Mouse (Mus musculus) thymus, adult 2 months (tissue): ENCODE data around the gene Gm6793. TPM values are rescaled to one million over a fixed set of nuclear protein-coding genes. Genes with fewer than 3 reads are reported as not detected.

Source experiments
- DNase-seq: peaks from one replicate; pipeline ENCODE4 v3.0.0; 2021
- H3K27ac ChIP-seq: fragments of 200-500 bp; 2 replicates; pipeline ENCODE4 v1.5.1; 2012; ENCODE audit warnings: low read length, control low read depth; ENCODE audit not compliant: control insufficient read depth, insufficient read depth
- H3K27me3 ChIP-seq: fragments of 200-500 bp; 2 replicates; pipeline ENCODE4 v1.6.1; 2012; ENCODE audit warnings: mild to moderate bottlenecking, low read length, moderate library complexity, mixed read lengths; ENCODE audit not compliant: control insufficient read depth, insufficient read depth
- H3K36me3 ChIP-seq: fragments of 200-500 bp; 2 replicates; pipeline ENCODE4 v1.6.1; 2012; ENCODE audit warnings: mild to moderate bottlenecking, low read length, moderate library complexity; ENCODE audit not compliant: control insufficient read depth, insufficient read depth
- H3K4me1 ChIP-seq: fragments of 200-500 bp; replicated peaks from 2 replicates; pipeline ENCODE4 v1.6.1; 2012; ENCODE audit warnings: low read length; ENCODE audit not compliant: control insufficient read depth, insufficient read depth
- H3K4me3 ChIP-seq: fragments of 200-500 bp; 2 replicates; pipeline ENCODE4 v1.5.1; 2012; ENCODE audit warnings: mild to moderate bottlenecking, low read length, control low read depth, moderate library complexity; ENCODE audit not compliant: control insufficient read depth, insufficient read depth
- CTCF ChIP-seq: fragments of 200-500 bp; IDR thresholded peaks from 2 replicates; pipeline ENCODE4 v1.5.1; 2012; ENCODE audit warnings: mild to moderate bottlenecking, control low read depth, low read length, moderate library complexity, borderline replicate concordance; ENCODE audit not compliant: control insufficient read depth, poor library complexity, insufficient read depth; ENCODE audit errors: extremely low read depth
- POLR2A ChIP-seq: fragments of 200-500 bp; IDR thresholded peaks from 2 replicates; pipeline ENCODE4 v1.6.1; 2012; ENCODE audit warnings: mild to moderate bottlenecking, low read length, control low read depth, moderate library complexity; ENCODE audit not compliant: control insufficient read depth, poor library complexity, insufficient read depth; ENCODE audit errors: extremely low read depth
- WGBS: fragments of 180-500 bp; shearing (Covaris S2); methylation state at CpG from one replicate; pipeline ENCODE4 v1.1.7; 2018; 5-methylcytosine and 5-hydroxymethylcytosine counted together
- polyA plus RNA-seq: library from polyadenylated mRNA; depleted of rRNA; stranded (reverse); fragments of >200 nt; gene quantifications from 2 replicates; pipeline ENCODE4 v1.2.3, GENCODE M21; 2012

Gm6793 gene
- polyA plus RNA-seq, 1 experiment: not detected

DNA sequence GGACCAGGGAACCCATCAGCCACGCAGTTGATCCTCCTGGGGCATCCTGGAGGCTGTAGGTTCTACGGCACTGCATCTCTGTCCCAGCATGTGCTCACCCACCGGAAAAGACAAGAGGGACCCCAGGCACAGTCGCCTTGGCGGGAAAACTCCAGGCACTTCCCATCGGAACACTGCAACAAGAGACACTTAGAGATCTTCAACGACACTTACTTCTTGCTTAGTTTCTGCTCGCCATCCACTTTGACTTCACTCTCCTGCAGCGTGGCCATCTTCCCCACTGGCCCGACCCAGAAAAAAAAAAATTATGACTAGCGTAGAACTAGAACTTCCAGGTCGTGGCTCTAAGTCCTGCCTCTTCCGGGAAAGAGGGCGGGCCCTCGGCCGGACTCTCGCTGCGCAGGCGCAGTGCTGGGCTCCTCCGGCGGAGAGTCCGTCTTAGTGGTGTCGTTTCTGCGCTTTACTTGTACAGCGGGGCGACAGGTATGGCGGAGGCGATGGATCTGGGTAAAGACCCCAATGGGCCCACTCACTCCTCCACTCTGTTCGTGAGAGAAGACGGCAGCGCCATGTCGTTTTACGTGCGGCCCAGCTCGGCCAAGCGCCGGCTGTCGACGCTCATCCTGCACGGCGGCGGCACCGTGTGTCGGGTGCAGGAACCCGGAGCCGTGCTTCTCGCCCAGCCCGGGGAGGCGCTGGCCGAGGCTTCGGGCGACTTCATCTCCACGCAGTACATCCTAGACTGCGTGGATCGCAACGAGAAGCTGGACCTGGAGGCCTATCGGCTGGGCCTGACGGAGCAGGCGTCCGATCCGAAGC is 3.6 kb downstream of the Gm6793 start, which contains the start of the genes Kars and Terf2ip:
Gene Kars, minus strand, starts transcription at position 327 of the 819 bp plus-strand sequence.
Gene Terf2ip, plus strand, starts transcription at position 402 of the 819 bp plus-strand sequence.
- Histone ChIP-seq H3K36me3 (no peaks in the 10 kb centered on the region), H3K4me1 (peaks cover 2% of the 10 kb centered on the region; the same call in 1 of the 2 replicates), H3K27ac (0 out of 2 replicates have a peak within 1 kb of the TSS, but pooled peaks have one; percentile 19), H3K27me3 (no peaks in the 10 kb centered on the region), H3K4me3 (peak within 1 kb of the TSS; percentile 97)
- TF ChIP-seq CTCF: peak; percentile 51; the same call in 1 of the 2 replicates
- TF ChIP-seq POLR2A: peak; percentile 84
- DNase-seq: peak; percentile 90
- WGBS: under 1% methylated on average over 61 of the region's 61 CpGs

DNA sequence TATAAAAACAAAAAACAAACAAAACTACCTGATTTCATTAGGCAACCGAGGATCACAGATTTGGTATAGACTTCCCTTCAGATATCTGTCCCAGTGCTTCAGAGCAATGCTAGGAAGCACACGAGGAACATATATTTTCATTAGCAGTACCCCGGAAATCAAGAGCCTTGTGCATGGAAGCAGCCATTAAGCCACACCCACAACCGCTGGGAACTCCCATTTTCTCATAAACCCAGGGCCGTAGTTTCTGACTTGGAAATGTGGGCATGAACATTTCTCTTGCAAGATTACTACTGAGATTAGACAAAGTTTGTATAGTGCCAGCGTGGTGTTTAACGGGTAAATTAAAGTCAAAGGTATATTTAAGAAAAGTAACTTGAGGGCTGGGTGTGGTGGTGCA is 5.3 kb downstream of the Gm6793 start:
- 97% methylated on average over 7 of the region's 7 CpGs for WGBS
- peaks cover 2% of the 10 kb centered on the region; the same call in 1 of the 2 replicates for H3K4me1 ChIP-seq
- H3K27me3 ChIP-seq: no peaks in the 10 kb centered on the region
- H3K36me3 ChIP-seq: peaks cover 5% of the 10 kb centered on the region
- no peak overlapping the region for H3K4me3 ChIP-seq
- no peak for DNase-seq
- no peak for TF ChIP-seq POLR2A
- TF ChIP-seq CTCF: no peak
- H3K27ac ChIP-seq: no peak overlapping the region

DNA sequence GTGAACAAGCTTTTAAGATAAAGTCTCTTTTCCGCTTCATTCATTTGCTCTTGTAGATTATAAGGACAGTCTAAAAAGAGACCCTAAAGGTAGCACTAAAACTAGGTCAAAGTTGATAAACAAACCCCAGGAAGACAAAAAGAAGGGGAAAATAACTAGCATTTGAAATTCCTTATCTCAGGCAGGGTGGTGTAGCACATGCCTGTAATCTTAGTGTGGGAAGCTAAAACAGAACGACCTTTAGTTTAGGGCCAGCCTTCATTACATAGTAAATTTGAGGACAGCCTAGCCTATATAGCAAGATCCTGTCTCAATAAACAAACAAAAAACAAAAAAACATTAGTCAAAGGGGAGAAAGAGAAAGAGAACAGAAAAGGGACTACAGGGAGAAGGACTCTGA is 7.2 kb downstream of the Gm6793 start:
- no peak overlapping the region for H3K4me3 ChIP-seq
- peaks cover 2% of the 10 kb centered on the region; the same call in 1 of the 2 replicates for H3K4me1 ChIP-seq
- no peak for DNase-seq
- no peaks in the 10 kb centered on the region for H3K27me3 ChIP-seq
- WGBS: over 99% methylated on average over 2 of the region's 2 CpGs
- TF ChIP-seq CTCF (no peak), POLR2A (no peak)
- H3K27ac ChIP-seq: no peak overlapping the region
- peaks cover 21% of the 10 kb centered on the region for H3K36me3 ChIP-seq

DNA sequence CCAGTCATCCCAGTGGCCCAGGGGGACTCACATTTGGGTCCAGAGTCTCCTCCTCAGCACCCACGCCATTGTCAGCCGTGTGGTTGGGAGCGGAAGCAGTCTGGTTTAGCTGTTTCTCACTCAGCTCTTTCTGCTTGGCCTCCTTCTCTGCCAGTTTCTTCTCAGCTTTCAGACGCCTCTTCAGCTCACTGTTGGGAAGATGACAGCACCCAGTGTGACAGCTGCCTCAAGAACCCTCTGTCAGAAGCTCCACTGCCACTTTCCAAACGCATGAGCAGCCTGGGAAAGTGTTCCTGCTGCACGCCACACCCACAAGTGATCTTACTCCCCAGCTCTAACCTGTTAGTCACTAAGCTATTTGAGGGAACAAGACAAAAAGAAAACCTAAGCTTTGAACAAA is 9.2 kb downstream of the Gm6793 start:
- H3K36me3 ChIP-seq: peaks cover 41% of the 10 kb centered on the region
- TF ChIP-seq CTCF (no peak), POLR2A (no peak)
- DNase-seq: no peak
- H3K27me3 ChIP-seq: no peaks in the 10 kb centered on the region
- WGBS: 94% methylated on average over 6 of the region's 6 CpGs
- no peaks in the 10 kb centered on the region for H3K4me1 ChIP-seq
- H3K4me3 ChIP-seq: no peak overlapping the region
- no peak overlapping the region for H3K27ac ChIP-seq

DNA sequence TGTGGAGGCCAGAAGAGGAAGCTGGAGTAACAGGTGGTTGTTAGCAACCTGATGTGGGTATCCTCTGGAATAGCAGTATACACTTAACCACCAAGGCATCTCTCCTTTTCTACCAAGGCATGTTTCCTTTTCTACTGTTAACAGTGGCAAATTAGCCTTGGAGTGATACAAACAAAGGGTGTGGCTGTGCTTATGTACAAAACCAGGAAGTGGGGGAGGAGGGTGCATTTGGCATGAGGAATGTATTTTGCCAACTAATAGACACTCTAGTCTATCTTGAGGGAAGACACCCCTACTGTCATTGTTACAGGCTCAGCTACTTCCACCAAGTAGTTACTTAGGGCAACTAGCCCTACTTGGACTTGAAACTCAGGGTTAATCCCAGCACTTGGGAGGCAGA is 10.1 kb downstream of the Gm6793 start:
- TF ChIP-seq CTCF: no peak
- no peak for TF ChIP-seq POLR2A
- Histone ChIP-seq H3K4me3 (no peak overlapping the region), H3K27me3 (no peaks in the 10 kb centered on the region), H3K4me1 (no peaks in the 10 kb centered on the region), H3K27ac (no peak overlapping the region), H3K36me3 (peaks cover 49% of the 10 kb centered on the region)
- DNase-seq: no peak

DNA sequence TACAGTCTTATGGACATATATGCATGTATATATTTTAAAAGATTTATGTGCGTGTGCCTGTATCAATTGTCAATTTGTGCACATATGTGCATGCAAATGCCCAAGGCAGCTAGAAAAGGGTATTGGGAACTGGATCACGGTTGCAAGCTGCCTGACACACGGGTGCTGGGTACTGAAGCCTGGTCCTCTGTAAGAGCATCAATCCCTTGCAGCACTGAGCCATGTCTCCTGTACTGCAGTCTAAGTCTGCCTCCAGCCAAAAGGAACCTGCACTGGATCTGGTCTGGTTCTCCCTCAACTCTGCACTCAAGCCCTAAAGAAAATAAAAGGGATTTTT is 22.2 kb downstream of the Gm6793 start:
- Histone ChIP-seq H3K4me3 (no peak overlapping the region), H3K36me3 (peaks cover 28% of the 10 kb centered on the region), H3K27ac (no peak overlapping the region), H3K27me3 (no peaks in the 10 kb centered on the region), H3K4me1 (no peaks in the 10 kb centered on the region)
- WGBS: 78% methylated on average over 3 of the region's 3 CpGs
- TF ChIP-seq CTCF (no peak), POLR2A (no peak)
- DNase-seq: no peak

DNA sequence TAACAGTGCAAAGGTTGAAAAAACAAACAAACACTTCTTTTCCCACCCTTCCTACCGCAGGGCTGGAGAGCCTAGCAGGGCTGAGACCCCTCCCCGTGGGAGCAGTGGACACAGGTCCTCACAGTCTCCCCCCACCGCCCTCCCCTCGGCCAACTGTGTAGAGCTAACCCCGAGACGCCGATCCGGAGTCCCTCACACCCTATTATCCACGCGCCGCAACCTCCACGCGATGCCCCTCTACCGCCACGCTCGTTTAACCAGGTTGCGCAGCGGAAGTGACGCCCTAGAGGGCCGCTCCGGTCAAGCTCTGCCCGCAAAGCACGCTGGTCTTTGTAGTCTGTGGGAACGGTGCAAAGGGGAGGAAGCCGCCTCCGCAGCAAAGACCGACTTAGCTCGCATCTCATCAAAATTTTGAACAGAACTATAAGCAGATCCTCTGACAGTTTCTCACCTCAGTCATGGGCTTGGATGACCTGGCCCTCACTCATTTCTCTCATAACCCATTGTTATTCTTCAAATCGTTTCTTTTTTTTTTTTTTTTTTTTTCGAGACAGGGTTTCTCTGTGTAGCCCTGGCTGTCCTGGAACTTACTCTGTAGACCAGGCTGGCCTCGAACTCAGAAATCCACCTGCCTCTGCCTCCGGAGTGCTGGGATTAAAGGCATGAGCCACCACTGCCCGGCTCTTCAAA is 22.7 kb downstream of the Gm6793 start, which contains the start of gene Adat1:
Gene Adat1, minus strand, starts transcription at position 290 of the 690 bp plus-strand sequence.
- H3K4me1 ChIP-seq: no peaks in the 10 kb centered on the region
- peak within 1 kb of the TSS; percentile 86 for H3K4me3 ChIP-seq
- peaks cover 23% of the 10 kb centered on the region for H3K36me3 ChIP-seq
- peak; percentile 86 for DNase-seq
- H3K27ac ChIP-seq: no peak within 1 kb of the TSS
- 4% methylated on average over 33 of the region's 33 CpGs for WGBS
- H3K27me3 ChIP-seq: no peaks in the 10 kb centered on the region
- 0 out of 2 replicates have a peak, but pooled peaks have one; percentile 39 for TF ChIP-seq POLR2A
- TF ChIP-seq CTCF: peak; percentile 52; the same call in 1 of the 2 replicates
